Mouse (Mus musculus): ENCODE data around the gene Dnmt3l.
"Not testable (repeated sequence)": the region's sequence is repeated elsewhere in the genome, so short reads cannot be mapped to it uniquely, and the experiment has no call there.

Dnmt3l gene

GRCm38 (mm10) chr10:78084073-78084472 lies 42.3 kb downstream of the Dnmt3l start:
- in situ Hi-C loops (cut with MboI, MseI): no loop called here

- in situ Hi-C loops (cut with MboI, MseI): no loop called here
Measured at GRCm38 (mm10) chr10:78085711-78086110, 44.0 kb downstream of the Dnmt3l start.

GRCm38 (mm10) chr10:78086444-78087061 lies 44.8 kb downstream of the Dnmt3l start:
- in situ Hi-C loops (cut with MboI, MseI): no loop called here

- in situ Hi-C loops (cut with MboI, MseI): no loop called here
Measured at GRCm38 (mm10) chr10:78087101-78087511, 45.4 kb downstream of the Dnmt3l start.

- in situ Hi-C loops (cut with MboI, MseI): no loop called here
Measured at GRCm38 (mm10) chr10:78090246-78090645, 48.5 kb downstream of the Dnmt3l start.

- in situ Hi-C loops (cut with MboI, MseI): no loop called here
Measured at GRCm38 (mm10) chr10:78090706-78091491, 49.2 kb downstream of the Dnmt3l start.

GRCm38 (mm10) chr10:78091865-78092724 lies 50.3 kb downstream of the Dnmt3l start:
- in situ Hi-C loops (cut with MboI, MseI): no loop called here

GRCm38 (mm10) chr10:78092725-78093029 lies 50.9 kb downstream of the Dnmt3l start:
- in situ Hi-C loops (cut with MboI, MseI): no loop called here

GRCm38 (mm10) chr10:78095221-78095620 lies 53.5 kb downstream of the Dnmt3l start:
- in situ Hi-C loops (cut with MboI, MseI): no loop called here

GRCm38 (mm10) chr10:78095954-78096931 lies 54.5 kb downstream of the Dnmt3l start:
- in situ Hi-C loops (cut with MboI, MseI): no loop called here

- in situ Hi-C loops (cut with MboI, MseI): not testable (repeated sequence)
Measured at GRCm38 (mm10) chr10:78099860-78100259, 58.1 kb downstream of the Dnmt3l start.

- in situ Hi-C loops (cut with MboI, MseI): no loop called here
Measured at GRCm38 (mm10) chr10:78100989-78101780, 59.4 kb downstream of the Dnmt3l start.

GRCm38 (mm10) chr10:78104555-78105490 lies 63.1 kb downstream of the Dnmt3l start:
- in situ Hi-C loops (cut with MboI, MseI): no loop called here

GRCm38 (mm10) chr10:78105548-78105947 lies 63.8 kb downstream of the Dnmt3l start:
- in situ Hi-C loops (cut with MboI, MseI): no loop called here
